Mouse (Mus musculus) heart, postnatal 25 days (tissue): ENCODE measurements around the gene Gm49395. TPM values are rescaled to one million over a fixed set of nuclear protein-coding genes. Genes with fewer than 3 reads are reported as not detected.
A peak's percentile ranks its signal among the peaks of the same experiment; 100 is the strongest.

Experiments
- DNase-seq: peaks from one replicate; pipeline ENCODE4 v3.0.0; 2022; ENCODE audit warnings: low spot score
- intact Hi-C: fragments of 180-260 bp; cut with DNase I; formaldehyde crosslinking; loops from one replicate; pipeline ENCODE4 v1.15.1; 2025
- total RNA-seq, 2 experiments: library from RNA; stranded (reverse); gene quantifications; 2 replicates each; pipeline ENCODE4 v1.2.3; 2021

The Gm49395 gene
- total RNA-seq = 10 to 100 TPM; 11.2 to 12.7 TPM

DNA sequence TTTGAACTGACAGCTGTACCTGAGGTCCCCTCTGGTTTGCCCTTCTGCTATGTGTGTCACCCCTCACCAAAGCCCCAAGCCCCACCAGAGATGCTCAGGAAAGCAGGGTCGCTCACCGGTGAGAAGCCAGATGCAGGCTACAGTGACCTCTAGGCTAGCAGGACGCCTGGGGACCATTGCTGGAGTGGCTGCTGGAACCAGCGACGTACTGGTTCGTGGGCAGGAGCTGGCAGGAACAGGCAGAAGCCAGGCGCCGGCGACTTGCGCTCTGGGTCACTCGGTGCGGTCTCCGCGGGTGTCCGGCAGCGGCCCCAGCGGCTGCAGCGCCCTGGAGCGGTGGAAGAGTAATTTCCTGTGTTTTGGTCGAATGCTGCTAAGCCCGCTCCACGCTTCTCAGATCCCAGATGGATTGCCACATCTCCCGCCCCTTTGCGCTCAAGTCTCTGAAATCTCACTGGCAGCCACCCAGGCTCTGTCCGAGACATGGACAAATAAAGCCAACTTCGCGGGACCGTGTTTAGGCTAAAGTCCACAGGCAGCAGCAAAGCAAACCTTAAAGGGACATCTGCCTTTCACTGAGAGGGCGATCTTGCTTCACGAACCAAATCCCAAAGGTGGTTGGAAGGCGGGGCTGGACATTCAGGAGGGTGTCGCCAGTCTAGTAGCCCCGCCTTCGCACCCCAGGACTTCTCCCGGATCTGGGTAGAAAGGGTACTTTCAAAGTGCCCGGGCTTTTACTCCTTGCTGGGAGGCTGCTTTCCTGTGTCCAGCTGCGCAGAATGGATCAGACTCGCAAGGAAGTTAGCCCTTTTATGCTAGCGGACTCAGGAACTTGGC, at the start of gene Gm49395, which contains the start of gene Itga1:
TSS of gene Gm49395 (minus strand) at position 567 of the 837 bp plus-strand sequence.
TSS of gene Itga1 (minus strand) at position 610 of the 837 bp plus-strand sequence.
- DNase-seq = peak; percentile 77
- intact Hi-C loops = loop anchor here (5.0 kb wide), 2 partner anchors 114 to 121 kb away; no protein-coding TSS in a partner anchor

DNA sequence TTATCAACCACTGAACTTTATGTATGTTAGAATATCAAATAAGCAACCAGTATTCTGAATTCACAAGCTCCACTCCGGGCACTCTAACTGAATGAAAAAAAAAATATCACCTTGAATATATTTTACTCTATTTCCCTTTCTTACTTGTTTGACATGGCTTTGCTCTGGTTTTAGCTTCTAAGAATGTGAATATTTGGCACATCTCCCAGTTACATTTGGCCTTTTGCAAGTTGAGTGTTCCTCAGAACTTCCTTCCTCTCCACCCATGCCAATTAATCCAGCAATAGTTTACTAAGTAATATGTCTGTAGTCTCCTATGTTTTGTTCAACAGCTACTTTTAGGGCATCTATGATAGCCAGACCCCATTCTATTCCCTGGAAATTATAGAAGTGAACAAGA, 48.9 kb upstream of the Gm49395 start:
- DNase-seq = no peak
- intact Hi-C loops = no loop called here

DNA sequence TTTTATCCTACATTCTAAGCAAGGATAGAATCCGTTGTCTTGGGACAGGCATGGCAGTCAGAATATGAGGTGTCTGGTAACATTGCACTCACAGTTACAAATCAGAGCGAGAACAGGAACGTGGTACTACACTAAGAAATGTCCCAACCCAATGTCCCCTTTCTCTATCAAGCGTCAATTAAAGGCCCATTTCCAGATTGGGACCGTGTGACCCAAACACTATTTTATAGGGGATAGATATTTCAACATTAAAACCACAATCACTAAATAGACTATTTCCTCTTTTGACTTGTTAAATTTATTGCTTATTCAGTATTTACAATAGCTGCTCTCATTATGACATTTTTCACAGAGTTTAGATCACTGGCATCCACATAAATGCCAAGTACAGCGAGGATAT, 48.1 kb upstream of the Gm49395 start:
- intact Hi-C loops = loop anchor here (5.0 kb wide), 1 partner anchor 37 kb away; no protein-coding TSS in a partner anchor
- no peak for DNase-seq

DNA sequence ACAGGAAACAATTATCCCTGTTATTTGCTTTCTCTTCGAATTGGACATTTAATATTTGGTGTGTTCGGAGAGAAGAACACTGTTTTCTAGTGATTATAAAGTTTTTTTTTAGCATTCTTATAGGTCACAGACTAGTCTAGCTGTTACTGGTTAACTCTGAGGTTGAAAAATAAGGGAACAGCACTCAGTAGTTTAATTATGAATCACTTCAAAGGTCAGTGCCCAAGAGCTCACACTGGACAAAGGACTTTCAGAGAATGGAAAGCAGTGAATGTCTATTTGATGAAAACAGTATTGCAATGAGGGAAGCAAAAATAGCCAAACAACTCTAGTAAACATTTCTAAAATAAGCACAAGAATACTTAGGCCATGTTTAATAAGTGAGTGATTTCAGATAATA, 41.9 kb upstream of the Gm49395 start:
- DNase-seq = no peak
- intact Hi-C loops = no loop called here

DNA sequence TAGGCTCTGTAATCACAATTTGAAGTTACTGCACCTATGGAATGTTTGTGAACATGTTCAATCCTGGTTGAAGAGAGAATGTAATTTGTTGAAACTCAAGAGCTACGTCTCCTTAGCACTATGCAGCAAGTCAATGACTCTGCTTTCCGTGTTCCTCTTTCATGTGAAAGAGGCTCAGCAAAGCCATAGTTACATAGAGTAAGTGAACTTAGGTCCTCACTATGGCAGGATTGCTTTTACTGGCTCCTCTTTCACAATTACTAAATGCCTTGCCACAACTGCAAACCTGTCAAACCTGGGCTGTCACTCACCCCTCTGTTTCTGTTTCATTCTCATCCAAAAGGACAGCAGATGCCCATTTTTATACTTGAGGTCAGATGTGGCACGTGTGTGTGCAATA, 40.3 kb upstream of the Gm49395 start:
- no peak for DNase-seq
- intact Hi-C loops = no loop called here

DNA sequence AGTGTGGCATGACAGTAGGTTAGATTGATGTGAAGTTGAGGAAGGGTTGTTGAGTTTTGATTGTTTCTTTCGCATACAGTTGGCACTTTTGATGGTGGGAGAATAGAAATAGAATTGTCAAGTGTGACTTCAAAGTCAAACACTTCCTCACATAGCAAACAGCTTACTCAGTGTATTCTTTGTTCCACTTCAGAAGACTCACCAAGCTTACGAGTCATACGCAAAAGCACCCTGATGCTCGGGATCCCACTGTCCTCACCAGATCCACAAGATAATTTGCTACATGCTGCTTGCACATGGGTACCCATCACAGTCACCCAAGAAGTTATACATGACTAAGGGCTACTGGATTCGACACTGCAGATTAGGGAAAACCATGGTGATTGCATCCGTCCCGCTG, 36.8 kb upstream of the Gm49395 start:
- DNase-seq = no peak
- intact Hi-C loops = no loop called here

DNA sequence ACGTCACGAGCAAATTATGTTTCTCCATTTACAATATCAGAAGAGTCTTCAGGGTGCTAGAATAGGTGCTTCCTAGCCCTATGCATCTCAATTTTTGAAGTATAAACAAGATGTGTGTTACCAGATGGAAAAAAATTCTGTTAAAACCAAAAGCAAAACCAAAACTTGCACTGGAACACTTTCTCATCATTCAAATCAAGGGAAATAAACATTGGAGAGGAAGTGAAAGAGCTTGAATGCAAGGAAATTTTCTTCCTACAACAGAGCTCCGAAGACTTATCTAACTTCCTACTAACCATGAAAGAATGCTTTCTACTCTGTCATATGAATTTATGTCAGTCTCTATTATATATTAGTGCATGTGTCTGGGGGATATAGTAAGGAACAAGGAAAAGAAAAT, 35.0 kb upstream of the Gm49395 start:
- no peak for DNase-seq
- intact Hi-C loops = no loop called here

DNA sequence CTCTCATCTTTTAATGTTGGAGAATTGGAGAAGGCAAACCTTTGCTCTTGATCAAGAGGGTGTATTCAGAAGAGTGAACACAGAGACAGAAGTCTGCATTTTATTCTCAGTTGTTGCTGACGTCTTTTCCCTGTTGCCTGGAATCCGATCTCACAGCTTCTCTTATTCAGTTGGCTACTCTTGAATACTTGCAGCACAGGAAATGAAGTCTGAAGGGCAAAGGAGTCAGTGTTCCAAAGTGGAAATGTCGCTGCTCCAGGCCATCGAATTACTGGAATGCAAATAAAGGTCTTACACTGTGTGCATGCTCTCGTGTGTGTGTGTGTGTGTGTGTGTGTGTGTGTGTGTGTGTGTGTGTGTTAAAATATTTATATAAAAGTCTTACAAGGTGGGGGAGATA, 30.7 kb upstream of the Gm49395 start:
- intact Hi-C loops = no loop called here
- DNase-seq = no peak

DNA sequence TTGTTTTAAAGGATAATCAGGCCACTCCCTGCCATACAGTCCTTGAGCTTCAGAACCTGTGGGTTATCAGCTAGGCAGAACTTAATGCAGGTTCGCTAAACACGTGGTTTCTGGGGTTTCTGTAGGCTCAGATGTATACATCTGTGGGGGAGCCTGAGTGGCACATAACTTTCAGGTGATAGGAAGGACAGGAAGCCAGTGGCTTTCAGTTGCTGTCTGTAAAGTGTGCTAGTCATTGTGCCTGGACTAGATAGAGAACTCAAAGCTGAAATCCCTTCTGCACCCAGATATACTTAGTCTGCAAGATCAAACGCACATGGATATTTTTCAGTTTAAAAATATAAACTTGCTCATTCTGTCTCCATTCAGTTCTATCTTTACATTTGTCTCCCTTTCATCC, 29.7 kb upstream of the Gm49395 start:
- intact Hi-C loops = no loop called here
- DNase-seq = no peak

DNA sequence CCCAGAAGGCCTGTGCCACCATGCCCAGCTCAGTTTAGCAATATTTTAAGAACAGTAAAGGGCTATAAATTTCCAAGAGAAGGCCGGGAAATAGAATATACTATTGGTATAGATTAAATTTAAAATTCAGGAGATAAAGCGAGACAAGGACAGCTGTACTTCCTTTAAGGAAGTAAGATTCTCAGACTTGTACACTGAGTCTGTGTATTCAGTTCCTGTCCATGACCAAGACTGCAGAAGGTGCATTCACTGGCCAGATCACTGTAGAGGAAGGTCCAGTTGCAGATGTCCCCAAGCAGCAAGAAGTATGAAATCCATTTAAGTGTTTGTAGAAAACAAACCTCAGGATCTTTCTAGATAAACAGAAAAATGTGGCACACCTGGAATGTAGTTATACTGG, 28.3 kb upstream of the Gm49395 start:
- intact Hi-C loops = no loop called here
- DNase-seq = no peak

DNA sequence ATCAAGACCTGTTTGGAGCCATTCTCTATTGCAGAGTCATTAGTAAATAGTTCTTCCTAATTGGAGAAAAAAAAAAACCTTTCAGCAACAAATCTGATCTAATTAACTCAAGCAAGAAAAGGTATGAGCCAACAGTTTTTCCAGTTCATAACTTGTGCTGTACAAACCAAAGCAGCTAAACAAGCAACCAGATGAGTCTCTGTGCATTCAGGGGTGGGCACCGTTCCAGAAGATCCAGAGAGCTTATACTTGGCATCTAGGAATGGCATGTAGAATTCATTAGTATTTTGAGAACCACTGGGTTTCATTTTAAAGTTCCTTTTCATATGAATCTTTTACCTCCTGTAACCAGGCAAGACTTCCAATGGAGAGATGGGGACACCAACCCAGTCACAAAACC, 26.1 kb upstream of the Gm49395 start:
- DNase-seq = no peak
- intact Hi-C loops = no loop called here

DNA sequence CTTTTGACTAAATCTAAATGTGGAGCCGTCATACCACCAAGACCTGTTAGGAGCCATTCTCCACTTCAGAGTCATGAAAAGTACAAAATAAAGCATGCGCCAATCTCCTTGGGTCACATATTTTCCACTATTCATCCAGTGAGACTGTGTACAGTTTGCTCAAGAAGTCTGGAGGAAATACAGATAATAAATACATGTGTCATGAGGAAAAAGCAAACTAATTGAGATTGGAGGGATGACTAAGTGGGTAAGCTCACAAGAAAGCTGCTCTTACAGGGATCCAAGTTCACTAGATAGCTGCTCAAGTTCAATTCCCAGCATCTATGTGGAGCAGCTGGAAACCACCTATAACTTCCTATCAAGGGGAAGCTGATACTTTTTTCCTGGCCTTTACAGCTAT, 24.8 kb upstream of the Gm49395 start:
- intact Hi-C loops = no loop called here
- no peak for DNase-seq

DNA sequence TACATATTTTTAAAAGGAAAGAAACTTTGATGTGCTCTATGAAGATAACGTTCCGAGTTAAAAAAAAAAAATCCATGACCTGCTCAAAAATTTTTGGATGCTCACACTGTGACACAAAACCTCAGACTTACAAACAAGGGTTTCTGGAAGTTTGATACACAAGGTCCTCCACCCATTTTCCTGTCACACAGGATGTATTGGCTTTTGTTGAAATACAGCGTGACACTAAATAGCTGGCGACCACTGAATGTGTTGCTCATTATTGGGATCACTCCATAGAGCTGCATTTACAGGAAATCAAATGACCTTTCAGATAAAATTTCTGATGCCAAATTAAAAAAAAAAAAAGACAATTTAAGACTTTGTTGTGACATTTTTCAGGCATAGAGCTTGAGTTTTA, 23.4 kb upstream of the Gm49395 start:
- intact Hi-C loops = no loop called here
- no peak for DNase-seq

DNA sequence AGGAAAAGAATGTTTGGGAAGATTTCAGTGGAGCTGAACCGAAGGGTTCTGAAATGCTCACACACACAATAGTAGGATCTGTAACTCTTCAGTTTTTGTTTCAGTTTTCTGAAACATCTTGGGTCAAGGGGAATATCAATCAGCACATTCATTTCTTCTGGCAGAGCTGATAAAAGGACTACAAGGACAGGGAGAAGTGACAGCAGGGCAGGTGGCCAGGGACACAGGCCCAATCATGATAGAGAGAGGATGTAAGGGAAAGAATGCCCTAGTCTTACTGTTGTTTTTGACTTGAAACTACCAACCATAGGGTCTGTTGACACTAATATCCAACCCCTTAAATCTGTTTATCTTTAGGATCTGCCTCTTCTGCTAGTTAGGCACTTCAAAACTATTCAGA, 22.8 kb upstream of the Gm49395 start:
- DNase-seq = no peak
- intact Hi-C loops = loop anchor here (5.0 kb wide), 1 partner anchor 33 kb away; no protein-coding TSS in a partner anchor

DNA sequence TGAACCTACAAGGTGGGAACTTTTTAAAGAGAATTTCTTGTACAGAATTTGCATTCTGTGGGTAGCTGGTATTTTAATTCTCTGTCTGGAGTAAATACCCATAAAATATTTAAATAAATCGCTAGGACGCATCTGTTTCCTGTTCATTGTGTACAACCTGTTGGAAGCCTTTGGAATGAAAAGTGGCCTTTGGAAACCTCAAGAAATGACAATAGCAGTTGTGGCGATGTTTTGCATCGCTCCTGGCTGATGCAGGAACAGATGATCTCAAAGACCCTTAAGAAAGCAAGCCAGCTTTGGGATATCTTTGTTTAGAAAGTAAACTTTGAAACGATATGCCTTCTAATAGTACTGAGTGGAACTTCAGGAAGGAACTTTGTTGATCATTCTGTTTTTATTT, 17.0 kb upstream of the Gm49395 start:
- intact Hi-C loops = no loop called here
- no peak for DNase-seq

DNA sequence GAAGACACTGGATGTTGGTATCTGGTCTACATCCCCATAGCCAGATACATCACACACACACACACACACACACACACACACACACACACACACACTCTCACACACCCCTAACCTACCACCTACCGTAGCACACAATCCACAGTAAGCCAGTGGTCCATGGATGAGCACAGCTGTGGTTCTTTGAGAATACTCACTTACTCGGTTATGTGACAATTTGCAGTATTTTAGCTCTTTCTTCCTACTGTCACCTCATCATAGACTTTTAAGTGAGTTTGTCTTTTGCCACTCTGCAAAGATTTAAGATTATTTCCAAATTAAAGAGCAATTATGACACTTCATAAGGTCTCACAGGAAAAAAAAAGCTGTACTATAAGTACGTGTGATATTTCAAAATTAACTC, 16.5 kb upstream of the Gm49395 start:
- intact Hi-C loops = no loop called here
- DNase-seq = no peak

DNA sequence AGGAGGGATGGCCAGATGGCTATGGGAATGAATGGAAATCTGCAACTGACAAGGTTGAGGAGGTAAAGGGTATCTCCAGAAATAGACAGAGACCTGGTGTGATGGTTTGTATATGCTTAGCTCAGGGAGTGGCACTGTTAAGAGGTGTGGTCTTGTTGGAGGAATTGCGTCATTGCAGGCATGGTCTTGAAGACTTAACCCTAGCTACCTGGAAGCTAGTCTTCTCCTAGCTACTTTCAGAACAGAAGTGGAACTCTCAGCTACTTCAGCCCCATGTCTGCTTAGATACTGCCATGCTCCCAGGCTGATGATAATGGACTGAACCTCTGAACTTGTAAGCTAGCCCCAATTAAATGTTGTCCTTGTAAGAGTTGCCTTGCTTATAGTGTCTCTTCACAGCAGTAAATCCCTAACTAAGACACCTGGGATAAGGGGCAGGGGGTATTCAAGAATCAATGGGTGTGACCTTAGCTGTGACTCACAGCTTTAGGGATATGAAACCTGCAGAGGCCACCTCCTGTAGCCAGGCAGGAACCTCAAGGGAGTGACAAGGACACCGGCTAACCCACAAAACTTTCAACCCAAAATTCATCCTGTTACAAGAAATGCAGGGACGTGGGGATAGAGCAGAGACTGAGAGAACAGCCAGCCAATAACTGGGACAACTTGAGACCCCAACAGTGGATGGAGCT, 15.4 kb upstream of the Gm49395 start:
- no peak for DNase-seq
- intact Hi-C loops = no loop called here

DNA sequence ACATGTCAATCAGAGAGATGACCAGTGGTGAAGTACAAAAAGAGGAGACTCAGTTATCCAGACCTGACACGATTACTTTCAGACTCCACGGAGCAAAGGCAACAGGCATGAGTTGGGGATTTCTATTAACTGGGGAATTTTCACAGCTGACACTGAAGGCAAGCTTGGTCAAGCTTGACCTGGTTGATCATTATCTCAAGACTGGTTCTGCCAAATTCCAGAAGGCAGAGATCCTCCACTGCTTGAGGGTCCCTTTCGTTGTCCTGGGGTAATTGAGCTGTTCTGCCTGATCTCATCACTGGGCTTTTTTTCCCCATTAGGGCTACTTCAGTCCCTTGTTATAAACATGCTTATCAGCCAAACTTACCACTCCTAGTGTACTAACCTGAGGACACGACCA, 7.9 kb upstream of the Gm49395 start:
- intact Hi-C loops = no loop called here
- DNase-seq = no peak

DNA sequence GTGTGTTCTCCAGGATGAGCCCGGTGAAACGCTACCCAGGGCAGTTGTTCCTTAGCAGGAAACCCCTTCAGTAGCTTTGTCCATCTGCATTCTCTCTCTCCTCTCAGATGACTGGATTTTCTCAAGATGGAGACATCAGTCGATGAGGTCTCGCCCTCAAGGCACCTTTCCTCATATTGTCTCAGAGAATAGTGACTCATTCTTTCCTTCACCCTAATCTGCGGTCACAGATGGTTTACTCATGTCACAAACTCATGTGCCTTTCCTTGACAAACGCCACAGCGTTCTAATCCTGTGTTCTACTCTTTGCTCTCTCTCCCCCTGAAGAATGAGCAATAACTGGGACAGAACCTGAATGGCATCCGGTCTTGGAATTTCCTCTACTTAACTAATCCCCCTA, 5.7 kb upstream of the Gm49395 start:
- intact Hi-C loops = no loop called here
- no peak for DNase-seq

DNA sequence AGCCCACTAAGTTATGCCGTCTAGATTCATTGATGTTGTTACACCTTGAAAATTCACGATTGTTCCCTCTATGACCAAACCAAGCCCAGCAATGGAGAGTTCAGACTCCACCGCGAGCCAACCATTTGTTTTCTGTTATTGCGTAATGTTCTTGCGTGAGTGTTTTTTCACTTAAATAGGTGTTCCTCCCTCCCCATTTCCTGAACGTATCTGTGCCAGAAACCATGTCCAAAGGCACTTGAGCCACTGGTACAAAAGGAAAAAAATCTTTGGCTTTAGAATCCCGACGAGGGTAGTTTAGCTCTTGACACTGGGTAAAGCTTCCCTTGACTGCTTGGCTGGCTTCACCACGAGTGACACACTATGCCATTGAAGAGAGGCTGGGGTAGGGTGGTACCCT, 4.5 kb upstream of the Gm49395 start:
- DNase-seq = peak; percentile 7
- intact Hi-C loops = no loop called here

DNA sequence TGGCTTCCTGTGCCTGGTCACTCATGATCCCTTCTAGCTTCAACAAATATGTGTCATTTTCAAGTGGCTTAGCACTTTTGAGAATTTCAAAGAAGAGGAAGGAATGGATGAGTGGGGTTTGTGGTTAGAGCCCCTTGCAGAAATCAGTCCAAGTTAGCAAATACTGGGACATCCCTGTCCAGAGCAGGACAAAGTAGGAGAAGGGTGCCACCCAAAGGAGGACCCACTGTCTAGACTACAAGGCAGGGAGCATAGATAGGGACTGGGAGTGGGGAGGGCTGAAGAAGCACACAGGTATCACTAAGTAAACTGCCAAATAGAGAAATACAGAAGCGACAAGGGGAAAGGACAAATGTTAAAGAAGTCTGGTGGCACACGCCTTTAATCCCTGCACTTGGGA, 1.0 kb upstream of the Gm49395 start:
- no peak for DNase-seq
- intact Hi-C loops = loop anchor here (5.0 kb wide), 2 partner anchors 115 to 120 kb away; no protein-coding TSS in a partner anchor
